Mouse (Mus musculus) pancreas, adult 10 weeks (tissue): ENCODE results near the gene Hcrtr2. TPM values are rescaled to one million over a fixed set of nuclear protein-coding genes. Genes with fewer than 3 reads are reported as not detected.

Experiments
- polyA plus RNA-seq: library from polyadenylated mRNA; stranded (reverse); fragments of 350-450 nt; fragmentation: Illumina TruSeq; extraction: RNeasy Lipid Tissue Mini Kit (QIAGEN cat#74804); gene quantifications from one replicate; pipeline ENCODE4 v1.2.3, GENCODE M21; 2015; ENCODE audit warnings: low read depth, low replicate concordance; ENCODE audit not compliant: insufficient read depth

The Hcrtr2 gene
- not detected for polyA plus RNA-seq

DNA sequence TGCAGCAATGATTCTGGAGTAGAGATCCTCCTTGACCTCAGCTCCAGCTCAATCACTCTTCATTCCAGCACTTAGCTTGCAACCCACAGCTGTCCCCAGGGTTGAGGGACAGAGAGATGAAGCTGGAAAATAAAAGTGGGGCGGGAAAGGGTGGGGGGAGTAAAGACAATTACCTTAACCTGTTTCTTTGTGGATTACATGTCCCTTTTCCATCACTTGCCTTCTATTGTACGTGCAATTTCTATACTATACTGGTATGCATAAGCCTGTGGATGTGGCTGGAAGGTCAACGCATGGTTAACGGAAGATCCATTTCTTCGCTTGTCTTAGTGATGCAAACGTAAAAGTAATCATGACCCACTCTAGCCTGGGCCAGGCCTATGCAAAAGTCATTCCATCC is at the start of gene Hcrtr2:
Gene Hcrtr2 (minus strand): TSS at position 101 of the 400 bp plus-strand sequence.

DNA sequence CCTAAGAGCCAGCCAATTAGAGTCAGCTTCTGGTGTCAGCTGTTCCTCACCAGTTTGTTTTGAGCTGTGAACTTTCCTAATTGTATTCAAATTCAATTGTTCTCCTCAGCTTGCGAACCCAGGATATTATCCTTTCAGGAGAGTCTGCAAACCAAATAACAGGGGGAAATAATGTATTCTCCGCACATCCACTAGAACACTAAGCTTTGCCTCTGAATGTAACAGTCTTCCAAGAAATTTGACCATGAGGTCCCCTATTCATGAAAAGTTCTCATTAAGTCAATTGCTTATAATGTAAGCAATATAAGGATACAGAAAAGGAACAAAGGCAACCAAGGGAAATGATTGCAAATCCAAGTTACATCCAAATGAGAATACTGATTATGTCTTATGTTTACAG is 110.1 kb downstream of the Hcrtr2 start, which contains the start of gene Gfral:
Gene Gfral (minus strand): TSS at position 101 of the 400 bp plus-strand sequence.

Other genes starting within 250 kb of the Hcrtr2 start
- not detected for gene Gfral, start 110.2 kb downstream of the Hcrtr2 start, polyA plus RNA-seq
- 0.20 TPM for gene Fam83b, start 243.3 kb upstream of the Hcrtr2 start, polyA plus RNA-seq